Mouse (Mus musculus) heart, embryonic 11.5 days (tissue): Measurements from ENCODE around the gene Mettl18. TPM values are rescaled to one million over a fixed set of nuclear protein-coding genes. Genes with fewer than 3 reads are reported as not detected.

Experiments
- ATAC-seq: fragments of 200-750 bp; cut with Nextera tagmentation; replicated peaks from 2 replicates; pipeline ENCODE4 v1.8.0; 2017; ENCODE audit warnings: moderate library complexity; ENCODE audit not compliant: insufficient number of reproducible peaks, low FRiP score, low TSS enrichment
- H3K27ac ChIP-seq: fragments of 300-500 bp; sonication (generic); 2 replicates; pipeline ENCODE4 v1.5.1; 2014; ENCODE audit warnings: mild to moderate bottlenecking, low read depth, low read length
- H3K27me3 ChIP-seq: fragments of 300-500 bp; sonication (generic); 2 replicates; pipeline ENCODE4 v1.6.1; 2014; ENCODE audit warnings: mild to moderate bottlenecking, low read length, mixed read lengths; ENCODE audit not compliant: control insufficient read depth, insufficient read depth
- H3K36me3 ChIP-seq: fragments of 300-500 bp; sonication (generic); 2 replicates; pipeline ENCODE4 v1.6.1; 2014; ENCODE audit warnings: mild to moderate bottlenecking, low read length, moderate library complexity, mixed read lengths; ENCODE audit not compliant: control insufficient read depth, insufficient read depth
- H3K4me1 ChIP-seq: fragments of 300-500 bp; sonication (generic); 2 replicates; pipeline ENCODE4 v1.6.1; 2014; ENCODE audit warnings: low read length; ENCODE audit not compliant: control insufficient read depth, insufficient read depth
- H3K4me2 ChIP-seq: fragments of 300-500 bp; sonication (generic); 2 replicates; pipeline ENCODE4 v1.6.1; 2014; ENCODE audit warnings: mild to moderate bottlenecking, moderate library complexity
- H3K4me3 ChIP-seq: fragments of 300-500 bp; sonication (generic); 2 replicates; pipeline ENCODE4 v1.5.1; 2014; ENCODE audit warnings: low read depth, low read length
- H3K9ac ChIP-seq: fragments of 300-500 bp; sonication (generic); 2 replicates; pipeline ENCODE4 v1.6.1; 2014; ENCODE audit warnings: mild to moderate bottlenecking, low read depth, low read length, moderate library complexity
- H3K9me3 ChIP-seq: fragments of 300-500 bp; sonication (generic); replicated peaks from 2 replicates; pipeline ENCODE4 v1.6.1; 2016; ENCODE audit warnings: low read length; ENCODE audit not compliant: control insufficient read depth
- WGBS: fragments of 180-500 bp; shearing (Covaris S2); extraction: QIAGEN DNeasy Blood & Tissue Kit; methylation state at CpG from one replicate; pipeline ENCODE4 v1.1.7; 2014; ENCODE audit not compliant: insufficient replicate concordance; 5-methylcytosine and 5-hydroxymethylcytosine counted together
- polyA plus RNA-seq: library from polyadenylated mRNA; unstranded; fragments of >200 nt; fragmentation: Nextera tagmentation; extraction: Ambion mirVana; gene quantifications from 2 replicates; pipeline ENCODE4 v1.2.1, GENCODE M21; 2014

Mettl18 gene
- 7.6 and 8.3 TPM in 2 replicates for polyA plus RNA-seq

DNA sequence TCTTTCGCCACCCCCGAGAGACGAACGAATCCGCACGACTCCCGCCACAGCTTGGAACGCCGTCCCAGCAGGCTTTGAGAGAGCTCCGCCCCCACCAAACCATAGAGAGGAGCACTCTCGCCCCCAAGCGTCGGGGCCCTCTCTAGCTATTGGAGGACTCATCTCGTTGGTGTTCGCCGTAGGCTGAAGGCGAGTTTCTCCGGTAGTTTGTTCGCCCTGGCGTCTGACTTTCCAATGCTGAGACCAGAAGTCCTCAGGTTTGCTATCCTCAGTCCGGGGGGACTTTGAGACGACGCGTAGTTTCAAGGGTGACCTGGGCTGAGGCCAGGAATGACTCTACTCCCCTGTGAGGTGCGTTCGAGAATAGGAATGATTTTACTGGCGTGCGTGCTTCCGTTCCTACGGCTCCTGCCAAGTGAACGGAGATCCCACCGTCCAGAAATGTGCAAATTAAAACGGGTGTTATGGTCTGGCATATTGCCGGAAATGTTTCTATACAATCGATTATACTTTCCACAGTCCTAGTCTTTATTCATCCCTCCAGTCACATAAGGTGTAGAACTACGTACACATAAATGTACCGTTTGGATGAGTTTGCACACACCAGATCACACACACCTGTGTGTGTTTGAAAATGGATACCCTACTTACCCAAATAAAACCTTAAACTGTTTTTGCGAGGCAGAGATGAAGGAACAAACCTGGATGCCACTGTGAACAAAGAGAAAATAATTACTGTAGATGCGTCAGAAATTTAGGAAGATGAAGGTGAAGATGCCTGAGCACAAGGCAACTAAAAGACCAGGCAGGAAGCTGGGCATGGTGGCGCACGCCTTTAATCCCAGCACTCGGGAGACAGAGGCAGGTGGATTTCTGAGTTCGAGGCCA lies at the start of gene Mettl18, which contains the start of gene BC055324:
TSS of gene Mettl18 (plus strand) at position 169 of the 888 bp plus-strand sequence.
TSS of gene BC055324 (minus strand) at position 76 of the 888 bp plus-strand sequence.
- Histone ChIP-seq H3K27me3 (no peaks in the 10 kb centered on the region), H3K4me1 (peaks cover 3% of the 10 kb centered on the region; the same call in 1 of the 2 replicates), H3K4me3 (peak within 1 kb of the TSS; percentile 88), H3K9ac (peak within 1 kb of the TSS; percentile 85), H3K4me2 (peak within 1 kb of the TSS; percentile 83), H3K9me3 (no peaks in the 10 kb centered on the region), H3K36me3 (no peaks in the 10 kb centered on the region), H3K27ac (peak within 1 kb of the TSS; percentile 79)
- peak; percentile 93 for ATAC-seq
- WGBS, result 2% methylated on average over 43 of the region's 43 CpGs

DNA sequence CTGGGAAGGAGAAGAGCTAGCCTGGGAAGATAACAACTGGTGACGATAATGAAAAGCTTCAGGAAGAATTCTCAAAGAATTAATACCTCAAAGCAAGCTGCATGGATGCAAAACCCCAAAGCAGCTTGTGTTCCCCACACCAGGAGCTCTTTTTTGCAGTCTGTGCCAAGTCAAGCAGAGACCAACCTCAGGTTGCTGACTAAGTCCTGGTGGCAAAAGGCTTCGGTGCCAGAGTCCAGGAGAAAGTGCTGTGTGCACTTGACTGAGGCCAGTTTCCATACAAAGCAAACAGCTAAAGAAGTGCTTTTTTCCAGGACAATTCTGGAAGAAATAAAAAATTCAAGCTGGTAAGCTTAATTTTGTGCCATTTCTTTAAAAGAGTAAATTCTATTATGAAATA lies 41.3 kb upstream of the Mettl18 start:
- WGBS, result 82% methylated on average over 2 of the region's 2 CpGs
- Histone ChIP-seq H3K9me3 (no peaks in the 10 kb centered on the region), H3K4me3 (no peak overlapping the region), H3K4me1 (no peaks in the 10 kb centered on the region), H3K4me2 (no peak overlapping the region), H3K9ac (no peak overlapping the region), H3K27ac (no peak overlapping the region), H3K36me3 (peaks cover 20% of the 10 kb centered on the region), H3K27me3 (no peaks in the 10 kb centered on the region)
- no peak for ATAC-seq

DNA sequence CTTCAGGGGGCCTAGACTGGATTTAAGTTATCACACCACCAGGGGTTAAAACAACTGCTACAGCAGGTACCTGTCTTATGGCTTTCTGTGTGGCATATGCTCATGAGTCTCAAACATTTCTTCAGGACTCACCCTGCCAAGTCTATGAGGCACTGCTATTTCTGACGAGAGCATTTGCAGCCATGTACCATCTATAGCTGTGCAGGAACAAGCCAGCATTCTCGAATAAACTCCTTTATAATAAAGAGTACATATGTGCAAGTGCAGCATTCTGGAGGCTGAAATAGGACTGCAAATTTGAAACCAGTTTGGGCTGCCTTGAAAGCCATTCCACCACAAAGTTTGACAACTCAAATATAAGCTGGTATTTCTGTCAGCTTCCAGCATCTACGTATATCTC lies 36.7 kb upstream of the Mettl18 start:
- Histone ChIP-seq H3K9ac (no peak overlapping the region), H3K36me3 (peaks cover 18% of the 10 kb centered on the region), H3K27ac (no peak overlapping the region), H3K4me1 (no peaks in the 10 kb centered on the region), H3K4me3 (no peak overlapping the region), H3K9me3 (no peaks in the 10 kb centered on the region), H3K4me2 (no peak overlapping the region), H3K27me3 (no peaks in the 10 kb centered on the region)
- 85% methylated on average over 3 of the region's 3 CpGs for WGBS
- ATAC-seq, result no peak

DNA sequence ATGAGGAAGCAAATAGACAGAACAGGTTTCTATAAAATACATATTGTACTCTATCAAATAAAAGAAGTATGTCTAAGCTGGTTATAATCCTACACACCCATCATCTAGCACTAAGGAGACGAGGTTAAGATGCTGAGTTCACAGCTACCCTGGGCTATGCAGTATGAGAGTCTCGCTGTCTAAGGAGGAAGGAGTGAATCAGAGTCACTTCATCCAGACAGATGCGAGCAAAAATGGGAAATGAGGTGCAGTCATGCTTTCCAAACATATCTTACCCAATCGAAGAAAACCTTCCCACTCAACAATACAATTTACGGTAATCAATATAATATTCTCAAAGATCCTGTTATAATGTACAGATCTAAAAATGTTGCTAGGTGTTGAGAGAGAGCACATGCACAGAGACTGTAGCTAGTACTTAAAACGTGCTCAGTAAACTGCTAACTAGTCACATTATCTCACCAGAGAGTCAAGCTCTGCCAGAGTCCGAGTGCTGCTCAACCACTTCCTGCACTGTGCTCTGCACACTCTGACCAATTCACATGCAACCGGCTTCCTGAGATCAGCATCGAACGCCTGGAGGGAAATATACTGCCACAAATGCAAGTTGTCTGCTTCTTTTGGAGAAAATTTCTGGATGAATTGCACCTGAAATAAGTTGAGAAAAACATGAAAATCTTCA lies 30.5 kb upstream of the Mettl18 start:
- Histone ChIP-seq H3K27ac (no peak overlapping the region), H3K4me1 (no peaks in the 10 kb centered on the region), H3K36me3 (peaks cover 13% of the 10 kb centered on the region), H3K4me3 (no peak overlapping the region), H3K4me2 (no peak overlapping the region), H3K9me3 (no peaks in the 10 kb centered on the region), H3K9ac (no peak overlapping the region), H3K27me3 (no peaks in the 10 kb centered on the region)
- WGBS, result 84% methylated on average over 10 of the region's 10 CpGs
- ATAC-seq, result no peak

GRCm38 (mm10) chr1:163974471-163974870 lies 20.2 kb upstream of the Mettl18 start:
- Histone ChIP-seq H3K4me1 (0 out of 2 replicates have a peak, but pooled peaks cover 2% of the 10 kb centered on the region), H3K27ac (no peak overlapping the region), H3K4me2 (no peak overlapping the region), H3K27me3 (no peaks in the 10 kb centered on the region), H3K4me3 (no peak overlapping the region), H3K9me3 (no peaks in the 10 kb centered on the region), H3K9ac (no peak overlapping the region), H3K36me3 (no peaks in the 10 kb centered on the region)
- no peak for ATAC-seq
- WGBS, result 88% methylated on average over 1 of the region's 1 CpGs

DNA sequence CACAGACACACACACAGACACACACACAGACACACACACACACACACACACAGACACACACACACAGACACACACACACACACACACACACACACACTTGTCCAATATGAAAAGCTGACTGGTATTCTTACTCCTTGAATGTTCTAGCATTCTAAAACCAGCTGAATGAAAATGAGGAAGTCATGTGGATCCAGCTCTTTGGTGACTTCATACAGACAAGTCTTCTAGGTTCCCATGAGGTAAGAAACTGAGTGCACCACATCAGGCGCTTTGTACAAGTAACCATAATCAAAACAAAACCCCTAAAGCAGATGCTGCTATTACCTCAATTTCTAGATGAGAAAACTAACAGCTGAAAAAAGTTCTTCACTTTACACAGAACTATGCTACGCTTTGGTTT lies 19.6 kb upstream of the Mettl18 start:
- Histone ChIP-seq H3K36me3 (no peaks in the 10 kb centered on the region), H3K4me2 (no peak overlapping the region), H3K9ac (no peak overlapping the region), H3K4me3 (no peak overlapping the region), H3K9me3 (no peaks in the 10 kb centered on the region), H3K4me1 (0 out of 2 replicates have a peak, but pooled peaks cover 2% of the 10 kb centered on the region), H3K27me3 (no peaks in the 10 kb centered on the region), H3K27ac (no peak overlapping the region)
- WGBS, result 92% methylated on average over 2 of the region's 2 CpGs
- ATAC-seq, result no peak

DNA sequence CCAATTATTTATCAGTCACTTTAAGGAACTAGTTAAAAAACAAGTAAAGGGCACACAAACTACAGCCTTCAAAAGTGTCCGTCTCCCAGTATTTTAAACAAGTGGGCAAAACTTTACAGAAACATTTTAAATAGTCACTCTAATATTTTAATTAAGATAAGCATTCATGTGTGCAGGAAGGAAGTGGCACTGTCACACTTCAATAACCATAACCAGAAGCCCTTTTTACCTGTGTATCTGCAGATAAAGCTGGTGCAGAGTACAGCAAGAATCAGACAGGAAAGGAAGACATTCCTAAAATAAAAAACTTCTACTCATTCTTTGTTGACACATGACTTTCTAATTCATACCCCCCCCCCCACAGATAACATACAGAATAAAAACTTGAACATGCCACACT lies 18.2 kb upstream of the Mettl18 start:
- no peak for ATAC-seq
- no peaks in the 10 kb centered on the region for H3K27me3 ChIP-seq
- no peak overlapping the region for H3K4me2 ChIP-seq
- H3K4me1 ChIP-seq, result 0 out of 2 replicates have a peak, but pooled peaks cover under 1% of the 10 kb centered on the region
- no peak overlapping the region for H3K4me3 ChIP-seq
- H3K36me3 ChIP-seq, result no peaks in the 10 kb centered on the region
- H3K9ac ChIP-seq, result no peak overlapping the region
- H3K27ac ChIP-seq, result no peak overlapping the region
- 85% methylated on average over 1 of the region's 1 CpGs for WGBS
- H3K9me3 ChIP-seq, result no peaks in the 10 kb centered on the region

DNA sequence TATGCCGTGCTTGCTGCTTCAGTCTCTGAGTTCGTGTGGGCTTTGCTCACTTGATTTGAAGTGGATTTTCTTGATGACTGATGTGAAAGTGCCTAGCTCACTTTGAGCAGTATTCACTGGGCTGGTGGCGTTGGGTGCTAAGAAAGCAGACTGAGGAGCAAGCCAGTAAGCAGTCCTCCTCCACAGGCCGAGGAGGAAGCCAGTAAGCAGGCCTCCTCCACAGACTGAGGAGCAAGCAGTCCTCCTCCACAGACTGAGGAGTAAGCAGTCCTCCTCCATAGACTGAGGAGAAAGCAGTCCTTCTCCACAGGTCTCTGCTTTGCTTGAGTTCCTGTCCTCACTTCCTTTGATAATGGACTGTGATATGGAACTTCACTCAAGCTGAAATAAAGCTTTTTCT lies 2.3 kb upstream of the Mettl18 start:
- H3K27me3 ChIP-seq, result no peaks in the 10 kb centered on the region
- no peak overlapping the region for H3K9ac ChIP-seq
- no peaks in the 10 kb centered on the region for H3K36me3 ChIP-seq
- no peak overlapping the region for H3K27ac ChIP-seq
- H3K9me3 ChIP-seq, result no peaks in the 10 kb centered on the region
- WGBS, result 80% methylated on average over 4 of the region's 4 CpGs
- H3K4me1 ChIP-seq, result peaks cover 3% of the 10 kb centered on the region; the same call in 1 of the 2 replicates
- H3K4me3 ChIP-seq, result no peak overlapping the region
- no peak for ATAC-seq
- H3K4me2 ChIP-seq, result no peak overlapping the region
